Mouse (Mus musculus): ENCODE measurements at regions not wholly inside any gene's neighbourhood (a gene's known extent, or its start where the extent isn't known, plus 50 kb on each side); places are given as distances from the start of the nearest gene placed in this dataset.
A peak's percentile ranks its signal among the peaks of the same experiment; 100 is the strongest.

- DNase-seq (ENCODE audit: low spot score in 2 of 2) = no peak
Measured at GRCm38 (mm10) chr8:104009306-104009705, 92.1 kb upstream of the Cdh5 start.

DNA sequence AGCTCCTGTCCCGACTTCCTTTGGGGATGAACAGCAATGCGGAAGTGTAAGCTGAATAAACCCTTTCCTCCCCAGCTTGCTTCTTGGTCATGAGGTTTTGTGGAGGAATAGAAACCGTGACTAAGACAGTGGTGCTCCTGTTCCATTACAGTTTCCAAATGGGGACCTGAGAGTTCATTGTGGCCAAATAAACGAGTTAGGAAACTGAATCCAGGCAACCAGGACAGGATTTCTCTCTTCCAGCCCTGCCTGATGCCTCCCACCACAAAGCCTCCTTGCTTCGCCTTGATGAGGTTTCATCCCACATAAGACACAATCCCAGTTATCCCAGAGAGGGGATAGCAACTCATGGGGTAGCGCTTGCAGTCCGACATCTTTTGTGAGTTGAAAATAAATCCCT is 79.2 kb upstream of the Cdh5 start:
- DNase-seq (ENCODE audit: low spot score in 2 of 2) = no peak

DNA sequence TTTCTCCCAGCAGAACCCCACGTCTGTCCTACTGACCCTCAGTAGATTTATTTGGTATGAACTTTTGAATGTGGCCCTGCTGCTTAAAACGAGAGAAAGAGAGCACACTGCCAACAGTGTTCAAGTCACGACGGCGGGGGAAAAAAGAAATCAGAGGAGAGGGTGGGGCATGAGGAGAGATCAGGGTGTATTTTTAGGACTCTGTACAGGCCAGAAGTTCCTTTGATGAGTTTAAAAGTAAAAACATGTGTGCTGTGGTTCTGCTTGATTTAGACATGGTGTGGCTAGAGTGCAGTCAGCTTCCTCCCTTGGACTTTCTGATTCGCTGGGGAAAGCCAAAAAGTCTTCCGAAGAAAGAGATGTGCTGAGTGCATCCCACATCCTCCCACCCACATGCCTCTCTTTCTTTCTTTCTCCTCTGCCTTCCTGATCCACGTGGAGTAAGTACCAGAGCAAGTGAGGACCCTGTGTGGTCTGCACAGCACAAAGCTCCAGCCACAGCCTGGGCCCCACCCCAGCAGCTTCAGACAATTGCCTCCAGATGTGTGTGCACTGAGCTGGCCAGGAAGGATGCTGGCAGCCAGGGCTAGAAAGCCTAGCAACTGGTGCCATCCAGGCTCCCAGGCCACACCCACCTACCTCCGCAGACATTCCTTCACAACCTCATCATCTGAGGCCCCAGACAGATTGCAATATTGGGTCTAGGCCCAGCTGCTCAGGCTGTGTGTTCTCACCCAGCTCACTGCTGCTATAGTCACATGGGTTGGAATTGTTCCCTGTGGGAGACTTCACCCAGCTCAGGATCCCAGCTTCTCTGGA is 78.5 kb upstream of the Cdh5 start:
- DNase-seq (ENCODE audit: low spot score in 2 of 2) = peak; percentile 33 to 51

GRCm38 (mm10) chr8:104027161-104027821 is 74.1 kb upstream of the Cdh5 start:
- peak; percentile 55 to 57 for DNase-seq (ENCODE audit: low spot score in 2 of 2)

DNA sequence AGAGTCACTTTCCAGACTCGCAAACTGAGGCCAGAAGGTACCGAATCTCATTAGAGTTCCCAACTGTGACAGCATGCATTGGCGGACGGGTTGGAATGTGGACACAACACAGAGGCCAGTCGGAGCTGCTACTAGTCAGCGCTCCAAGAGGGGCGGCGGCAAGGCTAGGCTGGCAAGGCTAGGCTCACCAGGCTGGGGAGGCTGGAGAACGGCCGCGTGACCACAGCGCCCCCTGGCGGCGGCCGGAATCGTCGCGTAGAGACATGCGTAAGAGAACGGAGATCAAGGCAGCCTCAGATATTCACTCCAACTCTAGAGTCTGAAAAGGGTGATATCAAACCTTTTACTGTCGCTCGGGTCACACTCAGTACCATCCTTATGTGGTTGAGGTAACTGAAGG is 72.8 kb upstream of the Cdh5 start:
- DNase-seq (ENCODE audit: low spot score in 2 of 2) = peak; percentile 90 to 91

- DNase-seq (ENCODE audit: low spot score in 2 of 2) = peak in 1 of 2 experiments; percentile 46
Measured at GRCm38 (mm10) chr8:104032179-104032578, 69.2 kb upstream of the Cdh5 start.

DNA sequence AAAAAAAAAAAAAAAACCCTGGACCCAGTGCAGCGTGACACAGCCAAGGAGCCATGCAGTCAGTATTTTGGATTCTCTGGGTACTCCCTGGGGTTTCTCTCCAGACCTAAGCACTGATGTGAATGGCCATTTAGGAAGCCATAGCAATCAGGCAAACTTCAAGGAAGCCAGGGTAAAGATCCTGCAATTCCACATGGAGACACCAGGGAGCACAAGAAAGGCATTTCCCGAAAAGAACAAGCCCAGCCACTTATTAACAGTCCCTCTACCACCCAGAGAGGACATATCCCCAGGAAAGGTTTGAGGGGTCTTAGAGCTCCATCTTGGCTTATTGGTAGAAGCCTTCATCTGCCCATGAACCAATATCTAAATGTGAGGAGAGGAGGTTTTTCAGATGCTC is 68.3 kb upstream of the Cdh5 start:
- DNase-seq (ENCODE audit: low spot score in 2 of 2) = peak in 1 of 2 experiments; percentile 22

DNA sequence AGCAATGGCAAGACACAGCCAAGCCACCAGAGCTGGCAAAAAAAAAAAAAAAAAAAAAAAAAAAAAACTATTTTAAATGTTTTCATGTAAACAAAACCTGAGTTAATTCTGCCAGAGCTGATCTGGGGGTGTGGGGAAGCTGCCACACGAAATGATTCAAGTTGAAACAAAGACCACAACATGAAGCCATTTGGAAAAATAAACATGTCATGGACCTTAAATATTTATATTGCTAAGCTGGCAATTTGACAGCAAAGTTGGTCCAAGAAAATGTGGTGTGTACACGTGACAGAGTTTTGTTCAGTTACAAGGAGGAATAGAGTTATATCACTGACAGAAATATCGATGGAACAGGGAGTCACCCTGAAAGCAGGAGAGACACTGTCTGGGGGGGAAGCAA is 67.1 kb upstream of the Cdh5 start:
- DNase-seq (ENCODE audit: low spot score in 2 of 2) = no peak

DNA sequence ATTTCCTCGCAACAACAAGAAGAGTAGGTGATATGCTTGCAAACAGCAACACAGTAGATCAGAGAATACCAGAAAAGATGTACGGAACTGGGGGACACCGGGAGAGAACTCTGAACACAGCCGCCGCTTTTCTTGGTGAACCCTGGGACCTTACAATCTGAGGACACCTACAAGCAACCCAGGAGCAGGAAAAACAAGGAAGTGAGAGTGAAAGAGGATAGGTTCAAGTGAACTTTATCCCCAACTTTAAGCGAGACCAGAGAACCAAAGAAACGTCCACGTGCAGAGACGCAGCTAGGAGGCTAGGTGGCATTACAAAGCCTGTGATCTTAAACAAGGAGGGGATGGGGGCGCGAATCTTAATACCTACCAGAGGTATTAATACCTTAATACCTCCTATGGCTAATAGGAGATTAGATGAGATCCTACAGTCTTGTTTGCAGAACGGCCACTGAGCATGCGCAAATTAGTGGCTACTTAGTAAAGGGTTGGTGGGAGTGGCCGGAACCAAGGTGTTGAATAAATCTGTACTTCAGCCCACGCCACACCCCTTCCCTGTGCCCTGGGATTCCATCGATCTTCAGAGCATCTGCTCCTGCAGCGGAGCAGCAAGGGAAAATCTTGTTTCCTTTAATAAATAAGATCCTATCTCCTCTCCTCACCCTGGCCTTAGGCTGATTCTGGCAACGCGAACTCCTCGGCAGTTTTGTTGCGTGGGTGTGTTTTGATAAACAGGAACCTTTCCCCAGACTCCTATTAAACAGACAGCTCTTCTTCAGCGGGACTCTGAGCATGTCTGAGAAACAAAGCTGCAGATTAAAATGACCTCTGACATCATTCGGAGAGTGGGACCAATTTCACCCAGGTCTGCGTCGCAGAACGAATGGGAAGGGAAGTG is 64.6 kb upstream of the Cdh5 start:
- no peak for DNase-seq (ENCODE audit: low spot score in 2 of 2)

DNA sequence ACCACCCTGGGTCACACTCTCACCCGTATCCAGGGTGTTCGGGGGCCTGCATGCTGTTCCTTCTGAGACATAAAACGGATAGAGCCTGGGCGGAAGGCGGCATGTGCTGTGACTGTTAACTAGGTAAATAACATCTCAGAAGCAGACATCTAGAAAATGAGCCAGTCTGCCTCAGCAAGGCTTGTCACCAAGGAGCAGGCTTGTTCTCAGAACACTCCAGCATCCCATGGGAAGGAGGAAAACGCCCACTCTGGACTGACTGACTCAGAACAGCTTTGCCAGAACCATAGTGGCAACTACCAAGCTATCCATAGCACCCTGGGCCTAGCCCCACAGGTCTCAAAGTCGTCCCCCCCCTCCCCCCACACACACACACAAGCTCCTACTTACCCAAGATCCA is 63.8 kb upstream of the Cdh5 start:
- DNase-seq (ENCODE audit: low spot score in 2 of 2) = peak in 1 of 2 experiments; percentile 41

GRCm38 (mm10) chr8:104039526-104039925 is 61.9 kb upstream of the Cdh5 start:
- no peak for DNase-seq (ENCODE audit: low spot score in 2 of 2)

GRCm38 (mm10) chr8:104041522-104041921 is 59.9 kb upstream of the Cdh5 start:
- DNase-seq (ENCODE audit: low spot score in 2 of 2) = no peak

DNA sequence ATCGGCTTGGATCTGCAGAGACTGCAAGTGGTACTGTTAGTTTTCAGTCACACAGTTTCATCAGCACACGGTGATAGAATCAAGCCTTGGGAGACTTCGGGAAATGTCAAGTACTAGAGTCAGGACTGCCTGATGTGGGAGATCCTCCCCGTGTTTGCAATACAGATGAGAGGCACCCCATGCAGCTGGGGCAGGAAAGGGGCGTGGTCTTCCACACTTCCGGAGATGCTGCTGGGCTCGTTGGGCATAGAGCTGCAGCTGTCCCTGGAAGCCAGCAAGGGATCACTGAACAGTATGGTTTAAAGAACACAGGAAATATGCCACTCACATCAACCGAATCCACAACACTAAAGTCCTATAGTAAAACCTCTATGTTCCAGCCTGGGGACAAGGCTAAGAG is 59.0 kb upstream of the Cdh5 start:
- no peak for DNase-seq (ENCODE audit: low spot score in 2 of 2)

DNA sequence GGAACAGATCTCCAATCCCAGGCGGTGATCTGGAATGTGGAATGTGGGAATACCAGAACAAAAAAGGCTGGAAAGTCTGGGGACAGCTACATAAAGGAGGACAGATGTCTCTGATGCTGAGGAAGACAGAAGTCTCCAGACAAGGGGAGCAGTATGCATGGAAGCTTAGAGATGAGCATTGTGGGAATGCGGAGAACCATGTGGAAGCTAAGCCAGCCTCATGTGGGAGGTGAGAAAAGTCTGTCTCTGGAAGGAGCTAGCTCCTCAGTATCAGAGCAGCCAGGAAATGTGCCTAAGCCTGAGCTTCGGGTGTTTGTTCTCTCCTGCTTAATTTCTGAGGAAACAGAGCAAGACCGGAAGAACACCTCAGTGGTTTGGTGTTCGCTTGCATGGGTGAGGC is 53.4 kb upstream of the Cdh5 start:
- peak; percentile 53 to 68 for DNase-seq (ENCODE audit: low spot score in 2 of 2)

DNA sequence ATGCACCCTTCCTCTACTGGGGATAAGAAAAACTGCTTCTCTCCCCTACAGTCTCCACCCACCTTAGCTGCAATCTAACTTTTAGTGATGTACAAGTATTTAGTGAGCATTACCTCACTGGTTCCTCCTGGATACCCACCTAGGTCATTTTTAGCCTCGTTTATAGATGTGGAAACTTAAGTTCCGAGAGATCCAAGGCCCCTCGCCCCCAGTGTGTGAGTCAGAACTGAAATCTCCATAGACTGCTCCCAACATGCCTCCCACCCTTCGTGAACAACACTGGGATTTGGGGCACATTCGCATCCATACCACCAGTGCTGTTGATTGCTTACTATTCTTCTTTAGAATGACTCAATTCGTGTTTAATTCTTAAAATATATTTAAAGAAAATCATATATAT is 52.2 kb upstream of the Cdh5 start:
- peak; percentile 48 to 52 for DNase-seq (ENCODE audit: low spot score in 2 of 2)

DNA sequence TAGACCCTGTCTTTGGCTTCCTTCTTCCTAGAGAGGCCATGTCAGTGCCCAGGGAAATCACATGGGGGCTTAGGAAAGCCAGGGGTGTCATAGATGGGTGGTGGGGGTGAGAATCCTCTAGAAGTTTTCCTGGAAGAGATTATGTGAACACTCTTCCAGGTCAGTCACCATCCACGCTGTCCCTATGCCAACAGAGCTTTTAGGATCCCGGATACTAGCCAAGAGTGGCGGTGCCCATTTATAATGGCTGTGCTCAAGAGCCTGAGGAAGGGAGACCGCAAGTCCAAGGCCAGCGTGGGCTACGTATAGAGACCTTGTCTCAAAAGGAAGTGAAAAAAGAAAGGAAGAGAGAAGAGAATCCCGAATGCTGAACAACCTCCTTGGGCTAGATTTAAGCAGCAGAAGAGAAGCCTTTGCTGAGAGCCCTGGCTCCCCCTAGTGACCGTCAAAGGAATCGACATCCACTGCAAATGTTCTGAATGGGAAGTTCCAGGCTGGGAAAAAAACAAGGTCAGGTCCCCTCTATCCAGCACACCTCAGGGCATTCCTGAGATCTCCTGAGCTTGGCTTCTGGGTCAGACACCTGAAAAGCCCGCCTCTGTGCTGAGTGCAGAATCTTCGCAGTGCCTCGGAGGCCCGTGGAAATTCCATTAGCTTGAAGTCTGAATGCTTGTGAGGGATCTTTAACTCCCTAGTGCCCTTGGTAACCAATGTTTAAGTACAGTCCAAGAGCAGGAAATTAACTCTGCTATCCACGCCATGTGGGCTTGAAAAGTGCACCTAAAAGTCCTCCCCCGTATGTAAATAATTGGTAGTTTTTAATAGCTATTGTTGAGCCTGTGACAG is 50.5 kb upstream of the Cdh5 start:
- DNase-seq (ENCODE audit: low spot score in 2 of 2) = peak; percentile 78 to 86

DNA sequence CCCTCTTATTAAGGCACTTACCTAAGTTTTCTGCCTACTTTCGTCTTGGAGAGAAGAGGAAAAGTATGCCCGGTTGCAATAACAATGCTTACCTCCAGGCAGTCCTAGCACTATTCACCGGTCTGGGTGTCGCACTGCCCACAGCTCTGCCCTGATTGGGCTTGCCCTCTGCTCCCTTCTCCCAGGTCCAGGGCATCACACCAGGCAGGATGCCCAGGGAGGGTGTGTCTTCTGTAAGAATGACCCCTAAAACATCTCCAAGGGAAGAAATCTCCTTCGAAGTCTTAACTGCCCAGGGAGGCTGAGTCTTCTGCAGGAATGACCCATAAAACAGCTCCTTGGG is 49.9 kb upstream of the Cdh5 start:
- DNase-seq (ENCODE audit: low spot score in 2 of 2) = no peak
